Mouse (Mus musculus) embryo, embryonic 11.5 days (tissue): ENCODE measurements around the gene Peg3.
A peak's percentile ranks its signal among the peaks of the same experiment; 100 is the strongest.

Source experiments
- DNase-seq: peaks from one replicate; pipeline ENCODE4 v3.0.0-alpha.2; 2012; ENCODE audit warnings: low read depth, low spot score

Gene Peg3

DNA sequence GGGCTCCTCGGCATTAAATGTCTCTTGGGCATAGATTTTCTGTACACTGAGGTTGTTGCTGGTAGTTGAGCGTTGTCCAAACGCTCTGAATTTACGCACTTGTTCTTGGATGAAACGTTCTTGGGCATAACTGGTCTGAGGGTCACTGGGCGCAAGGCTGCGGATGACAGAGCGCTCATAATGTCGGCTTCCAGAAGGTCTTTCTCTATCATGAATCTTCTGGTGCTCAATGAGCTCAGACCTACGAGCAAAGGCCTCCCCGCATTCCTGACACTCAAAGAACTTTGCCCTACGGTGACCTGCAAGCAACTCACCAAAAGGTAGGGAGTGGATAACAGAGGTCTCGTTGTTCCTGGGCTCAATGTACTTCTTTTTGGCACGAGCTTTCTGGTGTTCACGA, 20.8 kb downstream of the Peg3 start:
- DNase-seq: no peak

DNA sequence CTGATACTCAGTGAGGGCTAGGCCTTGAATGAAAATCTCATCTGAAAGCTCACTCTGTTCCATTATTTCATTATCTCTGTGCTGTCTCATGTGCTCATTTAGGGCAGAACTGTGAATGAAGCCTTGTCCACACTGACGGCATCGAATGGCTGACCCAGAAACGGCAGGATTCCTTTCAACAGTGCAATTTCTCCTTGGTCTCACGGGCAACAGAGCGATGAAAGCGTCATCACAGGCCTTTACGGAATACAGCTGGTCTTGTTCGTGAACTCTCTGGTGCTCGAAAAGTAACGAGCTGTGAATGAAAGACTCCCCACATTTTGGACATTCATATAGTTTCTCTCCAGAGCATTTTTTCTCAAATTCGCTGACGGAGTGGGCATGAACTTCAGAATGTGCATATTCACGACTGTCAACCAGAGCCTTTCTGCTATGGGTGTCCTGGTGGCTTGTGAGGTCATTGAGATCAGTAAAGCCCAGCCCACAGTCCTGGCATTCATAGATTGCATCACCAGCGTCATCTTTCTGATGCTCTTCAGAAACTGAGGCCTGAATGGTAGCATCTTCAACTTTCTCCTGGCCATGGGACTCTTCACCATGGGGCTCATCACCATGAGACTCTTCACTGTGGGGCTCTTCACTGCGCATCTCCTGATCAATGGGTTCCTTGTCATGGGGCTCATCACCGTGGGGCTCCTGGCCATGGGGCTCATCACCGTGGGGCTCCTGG, 21.6 kb downstream of the Peg3 start:
- DNase-seq: no peak

DNA sequence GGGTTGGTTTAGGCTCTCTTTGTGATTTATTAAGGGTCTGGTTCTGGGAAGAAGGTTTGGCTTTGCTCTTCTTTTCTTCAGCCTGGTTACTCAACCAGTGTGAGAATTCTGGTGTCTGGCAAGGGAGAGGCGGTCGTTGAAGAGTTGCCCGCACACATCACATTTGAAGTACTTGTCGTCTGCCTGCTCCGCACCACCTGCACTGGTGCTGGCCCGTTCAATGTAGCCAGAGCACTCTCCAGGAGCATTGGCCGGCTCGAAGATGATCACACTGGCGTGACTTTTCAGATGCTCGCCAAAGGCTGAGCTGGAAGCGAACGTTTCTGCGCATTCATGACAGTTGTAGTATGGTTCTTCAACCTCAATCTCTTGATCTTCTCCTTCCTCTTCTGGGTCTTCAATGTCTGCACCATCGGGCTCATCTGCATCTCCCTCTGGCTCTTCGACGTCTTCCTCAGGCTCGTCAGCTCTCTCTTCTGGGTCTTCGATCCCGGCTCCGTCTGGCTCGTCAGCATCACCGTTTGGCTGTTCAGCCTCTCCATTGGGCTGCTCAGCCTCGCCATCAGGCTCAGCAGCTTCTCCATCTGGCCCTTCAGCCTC, 22.7 kb downstream of the Peg3 start:
- no peak for DNase-seq

DNA sequence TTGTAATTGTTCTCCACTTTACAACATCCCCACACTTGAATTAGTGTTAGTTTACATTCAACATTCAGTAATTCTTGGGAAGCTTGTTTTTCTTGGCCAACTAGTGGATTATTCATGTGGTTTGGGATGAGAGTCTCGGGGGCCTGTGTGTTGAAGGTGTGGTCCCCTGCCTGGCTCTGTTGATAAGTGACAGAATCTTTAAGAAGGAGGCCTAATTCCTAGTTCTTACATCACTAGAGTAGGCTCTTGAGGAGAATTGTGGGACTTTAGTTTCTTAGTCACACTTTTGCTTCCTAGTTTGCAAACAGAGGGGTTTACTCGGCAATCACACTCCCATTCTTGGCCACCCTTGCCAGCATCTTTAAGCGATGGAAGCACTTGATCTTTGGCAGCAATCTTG, 31.0 kb downstream of the Peg3 start:
- DNase-seq: no peak

DNA sequence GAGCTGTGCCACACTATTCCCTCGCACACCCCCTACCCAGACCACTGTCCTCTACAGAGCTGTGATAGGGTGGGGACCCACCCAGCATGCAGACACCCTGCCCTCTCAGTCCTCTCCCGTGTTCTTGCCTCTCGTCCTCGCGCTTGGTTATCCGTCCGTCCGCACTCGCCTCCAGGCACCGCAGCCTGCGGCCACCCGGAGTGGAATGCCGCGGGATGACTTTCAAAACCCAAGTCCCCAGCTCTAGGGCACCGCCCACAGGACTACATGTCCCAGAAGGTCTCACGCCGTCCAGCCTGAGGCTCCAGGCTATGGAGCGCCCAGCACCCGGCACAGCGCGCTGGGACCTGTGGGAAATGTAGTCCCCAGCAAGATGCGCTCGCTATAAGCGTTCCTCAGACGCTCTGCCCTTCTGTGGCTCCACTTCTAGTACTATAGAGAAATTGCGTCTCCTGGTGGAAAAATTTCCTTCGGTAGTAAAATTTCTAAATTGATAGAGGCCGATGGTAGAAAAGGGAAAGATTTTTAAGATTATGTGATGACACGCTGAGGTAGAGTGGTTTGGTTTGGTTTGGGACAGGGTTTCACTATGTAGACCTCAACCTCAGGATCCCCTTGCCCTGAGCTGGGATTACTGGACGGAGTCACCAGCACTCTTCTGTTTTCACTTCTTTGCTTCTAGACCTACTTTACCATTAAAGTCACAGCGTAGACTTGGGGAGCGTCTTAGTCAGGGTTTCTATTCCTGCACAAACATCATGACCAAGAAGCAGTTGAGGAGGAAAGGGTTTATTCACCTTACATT, 33.8 kb downstream of the Peg3 start, which contains the start of gene Zim1:
Zim1 (minus strand) TSS at position 210 of the 805 bp plus-strand sequence.
- DNase-seq: peak; percentile 91

DNA sequence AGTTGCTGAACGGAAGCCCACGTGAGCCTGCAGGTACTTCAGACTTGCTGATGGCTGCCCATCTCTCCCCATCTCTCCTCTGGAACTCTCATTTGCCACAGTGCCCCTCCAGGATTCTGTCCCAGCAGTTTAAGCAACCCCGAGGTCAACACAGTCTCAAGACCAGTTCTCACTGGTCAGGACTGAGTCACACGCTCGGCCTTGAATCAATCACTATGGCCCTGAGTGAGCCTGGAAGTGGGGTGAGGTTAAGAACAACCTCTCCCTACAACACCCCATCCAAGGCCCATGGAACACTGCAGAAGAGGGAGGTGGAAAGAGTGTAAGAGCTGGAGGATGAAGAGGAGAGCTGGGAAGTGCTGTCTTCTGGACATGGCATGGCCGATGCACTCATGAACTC, 44.7 kb downstream of the Peg3 start:
- no peak for DNase-seq

DNA sequence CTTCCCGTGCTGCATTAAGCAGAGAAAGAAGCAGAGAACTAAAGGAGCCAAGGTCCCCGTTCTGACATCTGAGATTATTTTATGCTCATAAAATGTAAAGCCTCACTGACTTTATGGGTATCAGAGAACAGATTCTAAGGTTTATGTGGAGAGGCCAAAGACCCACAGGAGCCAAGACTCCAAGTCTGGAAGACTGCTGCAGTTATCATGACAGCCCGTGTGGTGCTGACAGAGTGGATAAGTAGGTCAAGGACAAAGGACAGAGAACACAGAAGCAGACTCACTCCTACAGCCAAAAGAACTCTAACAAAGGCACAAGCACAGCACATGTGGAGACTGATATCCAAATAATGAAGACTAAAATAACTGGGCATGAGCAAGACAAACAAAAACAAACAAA, 63.5 kb downstream of the Peg3 start:
- no peak for DNase-seq

DNA sequence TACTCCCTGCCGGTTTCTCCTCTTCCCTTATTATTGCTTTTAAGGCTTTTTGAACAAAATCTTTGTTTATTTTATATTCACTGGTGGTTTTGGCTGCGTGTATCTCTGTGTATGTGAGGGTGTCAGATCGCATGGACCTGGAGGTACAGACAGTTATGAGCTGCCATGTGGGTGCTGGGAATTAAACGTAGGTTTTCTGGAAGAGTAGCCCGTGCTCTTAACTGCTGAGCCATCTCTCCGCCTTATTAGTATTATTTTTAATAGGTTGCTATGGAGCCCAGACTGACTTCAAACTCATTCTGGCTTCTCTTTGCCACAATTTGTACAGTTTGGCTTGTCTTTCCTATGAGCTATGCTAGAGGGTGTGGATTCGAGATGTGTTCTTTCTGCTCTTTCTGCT, 66.8 kb downstream of the Peg3 start:
- DNase-seq: no peak

DNA sequence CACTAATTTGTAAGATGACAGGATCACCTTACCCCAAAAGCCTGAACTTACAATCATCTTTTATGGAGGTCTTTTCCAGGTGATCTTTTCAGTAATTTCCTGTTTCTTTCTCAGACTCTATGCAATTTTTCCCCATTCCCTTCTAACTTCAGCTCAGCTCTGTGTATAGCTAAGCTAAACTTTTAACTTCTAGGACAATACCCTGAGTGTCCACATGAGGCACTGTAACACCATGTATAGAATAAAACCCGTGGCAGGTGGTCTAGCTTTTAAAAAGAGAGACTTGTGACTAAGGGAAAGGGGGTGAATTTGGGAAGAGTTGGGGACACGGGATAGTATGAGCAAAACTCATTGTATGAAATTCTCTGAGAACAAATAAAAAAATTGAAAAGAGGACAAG, 70.6 kb downstream of the Peg3 start:
- DNase-seq: peak; percentile 36

DNA sequence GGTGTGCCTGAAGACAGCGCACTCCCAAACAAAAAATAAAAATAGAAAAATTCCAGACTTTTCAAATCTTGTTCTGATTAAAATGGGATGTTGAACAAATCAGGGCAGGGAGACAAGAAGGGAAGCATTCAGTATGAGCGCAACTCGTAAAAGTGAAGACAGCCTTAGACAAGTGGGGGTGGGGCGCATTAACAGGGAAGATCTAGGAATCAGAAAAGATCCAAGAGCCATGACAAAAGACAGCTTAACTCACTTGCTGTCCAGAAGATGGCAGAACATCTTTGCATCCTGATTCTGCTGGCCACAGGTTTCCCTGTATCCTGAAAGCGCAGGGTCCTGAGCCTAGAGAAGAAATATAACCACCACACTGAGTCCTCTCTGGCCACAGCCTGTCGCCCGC, 71.6 kb downstream of the Peg3 start:
- no peak for DNase-seq
